Mouse (Mus musculus) thymus, adult 2 months (tissue): Measurements from ENCODE around the gene Casp1.

Experiments used
- CTCF ChIP-seq: fragments of 200-500 bp; IDR thresholded peaks from 2 replicates; pipeline ENCODE4 v1.5.1; 2012; ENCODE audit warnings: mild to moderate bottlenecking, control low read depth, low read length, moderate library complexity, borderline replicate concordance; ENCODE audit not compliant: control insufficient read depth, poor library complexity, insufficient read depth; ENCODE audit errors: extremely low read depth
- POLR2A ChIP-seq: fragments of 200-500 bp; IDR thresholded peaks from 2 replicates; pipeline ENCODE4 v1.6.1; 2012; ENCODE audit warnings: mild to moderate bottlenecking, low read length, control low read depth, moderate library complexity; ENCODE audit not compliant: control insufficient read depth, poor library complexity, insufficient read depth; ENCODE audit errors: extremely low read depth

GRCm38 (mm10) chr9:5343092-5343491 lies 44.8 kb downstream of the Casp1 start:
- TF ChIP-seq POLR2A: no peak
- TF ChIP-seq CTCF: no peak
